Mouse (Mus musculus) myocyte (in vitro differentiated cells): ENCODE data around the gene Tmprss9. TPM values are rescaled to one million over a fixed set of nuclear protein-coding genes. Genes with fewer than 3 reads are reported as not detected.

Source experiments
- H3K27me3 ChIP-seq: one replicate; pipeline ENCODE4 v1.6.1; 2011; ENCODE audit not compliant: control insufficient read depth, insufficient read depth, insufficient read length
- H3K36me3 ChIP-seq: one replicate; pipeline ENCODE4 v1.6.1; 2011; ENCODE audit not compliant: control insufficient read depth, insufficient read depth
- H3K4me2 ChIP-seq: one replicate; pipeline ENCODE4 v1.6.1; 2011; ENCODE audit warnings: low read depth, control low read depth
- H3K4me3 ChIP-seq: one replicate; pipeline ENCODE4 v1.5.1; 2011; ENCODE audit warnings: mild to moderate bottlenecking, control low read depth, moderate library complexity
- H3K79me2 ChIP-seq: one replicate; pipeline ENCODE4 v1.6.1; 2011; ENCODE audit not compliant: control insufficient read depth, insufficient read depth
- H3ac ChIP-seq: one replicate; pipeline ENCODE4 v1.6.1; 2011; ENCODE audit not compliant: control insufficient read depth, insufficient read length
- CEBPB ChIP-seq: IDR thresholded peaks from 2 replicates; pipeline ENCODE4 v1.6.1; 2011; ENCODE audit warnings: mild to moderate bottlenecking, moderate library complexity; ENCODE audit not compliant: poor library complexity, insufficient read depth, severe bottlenecking
- E2F4 ChIP-seq: IDR thresholded peaks from one replicate; pipeline ENCODE4 v1.6.1; 2011; ENCODE audit warnings: mild to moderate bottlenecking, control low read depth, moderate library complexity; ENCODE audit not compliant: insufficient read depth
- MAX ChIP-seq: IDR thresholded peaks from one replicate; pipeline ENCODE4 v1.6.1; 2011; ENCODE audit warnings: low read depth, mild to moderate bottlenecking, control low read depth
- MYOD1 ChIP-seq, 3 experiments: IDR thresholded peaks; one replicate each; pipeline ENCODE4 v1.6.1; 2011; ENCODE audit warnings: control low read depth in 2 of 3, low read depth in 2 of 3, mild to moderate bottlenecking in 2 of 3, moderate library complexity in 1 of 3; ENCODE audit not compliant: insufficient read length in 2 of 3, control insufficient read depth in 1 of 3
- MYOG ChIP-seq, 3 experiments: IDR thresholded peaks; one replicate each; pipeline ENCODE4 v1.6.1; 2011; ENCODE audit warnings: control low read depth in 2 of 3, low read depth in 2 of 3, mild to moderate bottlenecking in 2 of 3; ENCODE audit not compliant: insufficient read length in 2 of 3, control insufficient read depth in 1 of 3, insufficient read depth in 1 of 3
- POLR2A ChIP-seq: IDR thresholded peaks from one replicate; pipeline ENCODE4 v1.6.1; 2011; ENCODE audit warnings: low read depth, mild to moderate bottlenecking, control low read depth, moderate library complexity; ENCODE audit not compliant: insufficient read length
- POLR2AphosphoS2 ChIP-seq: IDR thresholded peaks from one replicate; pipeline ENCODE4 v1.6.1; 2011; ENCODE audit warnings: low read depth, control low read depth; ENCODE audit not compliant: insufficient read length
- REST ChIP-seq: IDR thresholded peaks from one replicate; pipeline ENCODE4 v1.6.1; 2011; ENCODE audit warnings: mild to moderate bottlenecking, control low read depth, moderate library complexity; ENCODE audit not compliant: insufficient read depth, insufficient read length
- SRF ChIP-seq: IDR thresholded peaks from one replicate; pipeline ENCODE4 v1.6.1; 2011; ENCODE audit warnings: low read depth; ENCODE audit not compliant: control insufficient read depth, insufficient read length
- TCF12 ChIP-seq: IDR thresholded peaks from one replicate; pipeline ENCODE4 v1.6.1; 2011; ENCODE audit warnings: mild to moderate bottlenecking, control low read depth; ENCODE audit not compliant: poor library complexity, insufficient read depth, severe bottlenecking
- TCF3 ChIP-seq: IDR thresholded peaks from one replicate; pipeline ENCODE4 v1.6.1; 2011; ENCODE audit warnings: low read depth, control low read depth; ENCODE audit not compliant: insufficient read length
- USF1 ChIP-seq: IDR thresholded peaks from one replicate; pipeline ENCODE4 v1.6.1; 2011; ENCODE audit warnings: low read depth, mild to moderate bottlenecking, control low read depth, moderate library complexity
- polyA plus RNA-seq: library from polyadenylated mRNA; unstranded; fragments of >200 nt; fragmentation: generic; extraction: Trizol; gene quantifications from one replicate; pipeline ENCODE4 v1.2.1, GENCODE M21; 2012; ENCODE audit warnings: missing spikeins

The Tmprss9 gene
- polyA plus RNA-seq, 1 experiment = 0.05 TPM

GRCm38 (mm10) chr10:80823847-80824643, 47.6 kb upstream of the Tmprss9 start:
- no peak overlapping the region for H3K4me3 ChIP-seq
- no peak for TF ChIP-seq POLR2AphosphoS2
- TF ChIP-seq POLR2A = peak; percentile 43
- H3K79me2 ChIP-seq = peaks cover 21% of the 10 kb centered on the region
- H3K36me3 ChIP-seq = no peaks in the 10 kb centered on the region
- H3K4me2 ChIP-seq = peak overlapping the region; percentile 61
- no peak overlapping the region for H3ac ChIP-seq
- no peaks in the 10 kb centered on the region for H3K27me3 ChIP-seq

- no peaks in the 10 kb centered on the region for H3K27me3 ChIP-seq
- TF ChIP-seq CEBPB = no peak
- TF ChIP-seq TCF3 = no peak
- no peak for TF ChIP-seq SRF
- TF ChIP-seq TCF12 = no peak
- no peak for TF ChIP-seq MYOG (IDR thresholded peaks at IDR 0.05; ENCODE audit: control insufficient read depth in 1 of 3, insufficient read depth in 1 of 3, insufficient read length in 2 of 3, low read depth in 2 of 3)
- no peak for TF ChIP-seq E2F4
- no peak for TF ChIP-seq REST
- TF ChIP-seq POLR2AphosphoS2 = no peak
- no peak for TF ChIP-seq MAX
- no peak for TF ChIP-seq MYOD1 (IDR thresholded peaks at IDR 0.05; ENCODE audit: control insufficient read depth in 1 of 3, insufficient read length in 2 of 3, low read depth in 2 of 3)
- no peak for TF ChIP-seq USF1
- TF ChIP-seq POLR2A = no peak
- peaks cover 4% of the 10 kb centered on the region for H3K36me3 ChIP-seq
- no peak overlapping the region for H3K4me3 ChIP-seq
- peaks cover 26% of the 10 kb centered on the region for H3K79me2 ChIP-seq
- H3ac ChIP-seq = no peak overlapping the region
- H3K4me2 ChIP-seq = peak overlapping the region; percentile 61
These were observed 46.8 kb upstream of the Tmprss9 start for GRCm38 (mm10) chr10:80824827-80825226.

- Histone ChIP-seq H3K79me2 (peaks cover 26% of the 10 kb centered on the region), H3K4me2 (peak within 1 kb of the TSS; percentile 98), H3K4me3 (peak within 1 kb of the TSS; percentile 74), H3K27me3 (no peaks in the 10 kb centered on the region), H3ac (peak within 1 kb of the TSS; percentile 35), H3K36me3 (peaks cover 14% of the 10 kb centered on the region)
- TF ChIP-seq MAX (no peak), POLR2A (peak; percentile 82), SRF (no peak), MYOG (IDR thresholded peaks at IDR 0.05; ENCODE audit: control insufficient read depth in 1 of 3, insufficient read depth in 1 of 3, insufficient read length in 2 of 3, low read depth in 2 of 3) (no peak), USF1 (no peak), E2F4 (no peak), TCF3 (no peak), POLR2AphosphoS2 (peak; percentile 94)
These were observed 45.2 kb upstream of the Tmprss9 start, which contains the start of gene Oaz1 for GRCm38 (mm10) chr10:80826151-80827062. Gene Oaz1 (plus strand): TSS chr10:80826656.

- peak overlapping the region; percentile 74 for H3K4me3 ChIP-seq
- peak overlapping the region; percentile 35 for H3ac ChIP-seq
- TF ChIP-seq CEBPB (no peak), TCF12 (no peak), USF1 (no peak), MYOG (IDR thresholded peaks at IDR 0.05; ENCODE audit: control insufficient read depth in 1 of 3, insufficient read depth in 1 of 3, insufficient read length in 2 of 3, low read depth in 2 of 3) (no peak), TCF3 (no peak), E2F4 (no peak), MAX (no peak)
- peak overlapping the region; percentile 98 for H3K4me2 ChIP-seq
- H3K79me2 ChIP-seq = peaks cover 26% of the 10 kb centered on the region
- H3K36me3 ChIP-seq = peaks cover 14% of the 10 kb centered on the region
- H3K27me3 ChIP-seq = no peaks in the 10 kb centered on the region
These were observed 44.4 kb upstream of the Tmprss9 start for GRCm38 (mm10) chr10:80827063-80827869.
